Mouse (Mus musculus): ENCODE measurements around the gene Ubap1l.
A peak's percentile ranks its signal among the peaks of the same experiment; 100 is the strongest.

The Ubap1l gene

DNA sequence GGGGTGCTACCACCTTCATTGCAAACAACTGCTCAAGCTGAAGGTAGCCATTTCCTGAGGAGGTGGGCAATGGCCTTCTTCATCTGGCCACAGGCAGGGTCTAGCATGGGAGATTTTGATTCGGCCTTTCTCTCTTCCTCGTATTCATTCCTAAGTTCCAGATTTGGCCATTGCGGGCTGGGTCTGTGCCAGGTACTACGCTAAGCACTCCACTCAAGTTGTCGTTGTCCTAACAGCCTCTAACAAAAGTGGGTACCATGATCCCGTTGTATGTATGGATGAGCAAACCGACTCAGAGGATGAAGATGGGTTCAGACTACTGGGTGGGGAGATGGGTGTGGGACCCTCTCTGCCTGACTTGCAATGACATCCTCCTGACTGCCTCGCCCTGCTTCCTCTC is 49.5 kb downstream of the Ubap1l start:
- no peak for DNase-seq (ENCODE audit: low read depth, low spot score)

- peak; percentile 71 for DNase-seq (ENCODE audit: low read depth, low spot score)
Measured at GRCm38 (mm10) chr9:65411326-65411725, 50.5 kb downstream of the Ubap1l start.

GRCm38 (mm10) chr9:65417738-65418137 is 56.9 kb downstream of the Ubap1l start:
- no peak for DNase-seq (ENCODE audit: low read depth, low spot score)

DNA sequence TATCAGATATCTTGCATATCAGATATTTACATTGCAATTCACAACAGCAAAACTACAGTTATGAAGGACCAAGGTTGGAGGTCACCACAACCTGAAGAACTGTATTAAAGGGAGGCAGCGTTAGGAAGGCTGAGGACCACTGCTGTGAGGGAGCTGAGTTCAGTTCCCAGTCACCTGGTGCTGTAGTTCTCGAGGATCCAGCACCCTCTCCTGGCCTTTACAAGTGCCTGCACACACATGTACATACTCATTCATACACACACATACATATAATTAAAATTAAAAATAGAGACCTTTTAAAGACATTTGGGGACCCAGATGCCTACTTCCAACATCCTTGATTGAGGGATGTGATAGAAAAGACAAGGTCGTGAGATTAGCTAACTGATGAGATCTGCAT is 58.8 kb downstream of the Ubap1l start:
- DNase-seq (ENCODE audit: low read depth, low spot score): no peak

DNA sequence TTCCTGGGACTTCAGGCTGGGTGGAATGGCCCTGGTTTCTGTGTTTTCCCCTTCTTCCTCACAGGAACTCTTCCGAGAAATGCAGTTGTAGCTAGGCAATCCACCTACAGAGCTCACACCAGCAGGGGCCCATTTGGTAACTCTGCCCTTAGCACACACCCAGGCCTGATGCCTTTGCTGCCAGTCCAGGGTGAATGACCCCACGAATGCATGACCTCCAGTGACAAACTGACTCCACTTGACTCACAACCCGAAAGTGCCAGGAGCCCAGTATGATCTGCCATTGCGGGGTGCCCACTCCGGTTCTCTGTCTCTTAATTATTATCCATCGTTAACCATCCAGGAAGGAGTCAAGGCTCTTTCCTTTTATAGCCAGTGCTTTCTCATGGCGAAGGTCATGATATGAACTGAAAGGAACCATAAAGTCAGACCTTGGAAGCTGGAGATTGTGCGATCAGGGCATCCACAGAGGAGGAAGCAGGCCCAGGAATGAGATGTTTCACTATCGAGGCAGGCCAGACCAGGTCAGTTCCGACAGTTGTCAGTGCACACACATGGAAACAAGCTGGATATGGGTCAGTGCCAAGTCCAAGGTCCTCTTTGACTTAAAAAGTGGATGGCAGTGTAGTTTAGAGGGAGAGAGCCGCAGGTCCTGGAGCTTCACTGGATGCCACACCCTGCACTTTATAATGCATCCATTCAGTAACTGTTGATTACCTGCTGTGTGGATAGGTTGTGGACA is 62.1 kb downstream of the Ubap1l start, which contains the start of gene Slc51b:
TSS of gene Slc51b (minus strand) at position 196 of the 742 bp plus-strand sequence.
- DNase-seq (ENCODE audit: low read depth, low spot score): no peak

DNA sequence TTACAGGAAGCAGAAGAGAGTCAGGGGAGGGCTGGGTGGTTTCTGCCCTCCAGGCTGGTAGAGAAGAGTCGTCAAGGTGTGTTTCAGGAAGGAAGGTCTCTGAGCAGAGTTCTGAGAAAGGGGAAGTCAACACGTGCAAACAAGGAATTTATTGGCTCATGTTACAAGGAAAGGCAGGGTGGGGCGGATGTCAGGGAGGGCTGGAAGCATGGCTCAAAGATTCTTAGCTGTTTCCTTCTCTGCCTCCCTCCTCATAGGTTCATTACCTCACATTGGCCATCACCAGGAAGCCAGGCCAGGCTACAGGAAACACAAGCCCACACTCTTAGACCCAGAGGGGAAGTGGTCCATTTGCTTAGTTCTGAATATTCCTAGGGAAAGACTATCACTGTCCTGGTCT is 63.6 kb downstream of the Ubap1l start:
- no peak for DNase-seq (ENCODE audit: low read depth, low spot score)

DNA sequence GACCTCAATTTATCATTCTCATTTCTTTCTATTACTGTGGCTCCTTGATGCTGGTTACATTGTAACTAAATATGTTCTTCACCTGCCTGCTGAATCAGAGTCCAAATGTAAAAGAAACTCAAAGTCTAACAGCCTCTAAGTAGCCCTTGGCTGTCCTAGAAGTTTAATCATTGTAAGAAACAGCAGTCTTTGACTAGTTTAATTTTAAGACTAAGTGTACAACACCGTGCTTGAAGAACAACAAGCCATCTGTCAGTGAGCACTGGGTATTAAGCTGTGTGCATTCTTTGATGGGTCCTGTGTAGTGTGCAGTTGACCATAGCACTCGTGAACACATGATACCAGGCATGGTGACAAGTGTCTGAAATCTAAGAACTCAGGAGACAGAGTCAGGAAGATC is 66.7 kb downstream of the Ubap1l start:
- DNase-seq (ENCODE audit: low read depth, low spot score): no peak

GRCm38 (mm10) chr9:65428003-65428402 is 67.2 kb downstream of the Ubap1l start:
- DNase-seq (ENCODE audit: low read depth, low spot score): no peak

All from brain, adult 2 months (tissue).